Mouse (Mus musculus) forebrain, postnatal 0 days (tissue): ENCODE results near the gene Setd2. TPM values are rescaled to one million over a fixed set of nuclear protein-coding genes. Genes with fewer than 3 reads are reported as not detected.

Experiments used
- ATAC-seq: fragments of 200-750 bp; cut with Nextera tagmentation; 2 replicates; pipeline ENCODE4 v1.8.0; 2017; ENCODE audit warnings: mild to moderate bottlenecking, moderate library complexity
- DNase-seq: peaks from one replicate; pipeline ENCODE4 v3.0.0-alpha.2; 2015
- H3K27ac ChIP-seq: fragments of 300-500 bp; sonication (generic); 2 replicates; pipeline ENCODE4 v1.5.1; 2014; ENCODE audit warnings: low read depth, mild to moderate bottlenecking, antibody characterized with exemption, low read length, moderate library complexity, mixed read lengths
- H3K27me3 ChIP-seq: fragments of 300-500 bp; sonication (generic); 2 replicates; pipeline ENCODE4 v1.6.1; 2014; ENCODE audit warnings: mild to moderate bottlenecking, low read length, mixed read lengths; ENCODE audit not compliant: insufficient read depth
- H3K36me3 ChIP-seq: fragments of 300-500 bp; sonication (generic); 2 replicates; pipeline ENCODE4 v1.6.1; 2014; ENCODE audit warnings: mild to moderate bottlenecking, moderate library complexity; ENCODE audit not compliant: insufficient read depth
- H3K4me1 ChIP-seq: fragments of 300-500 bp; sonication (generic); 2 replicates; pipeline ENCODE4 v1.6.1; 2014; ENCODE audit warnings: antibody characterized with exemption; ENCODE audit not compliant: insufficient read depth
- H3K4me2 ChIP-seq: fragments of 300-500 bp; sonication (generic); 2 replicates; pipeline ENCODE4 v1.6.1; 2014; ENCODE audit warnings: low read depth, mild to moderate bottlenecking, moderate library complexity
- H3K4me3 ChIP-seq: fragments of 300-500 bp; sonication (generic); 2 replicates; pipeline ENCODE4 v1.5.1; 2014; ENCODE audit warnings: low read depth, low read length, mixed read lengths
- H3K9ac ChIP-seq: fragments of 300-500 bp; sonication (generic); 2 replicates; pipeline ENCODE4 v1.6.1; 2014; ENCODE audit warnings: mild to moderate bottlenecking
- H3K9me3 ChIP-seq: fragments of 300-500 bp; sonication (generic); 2 replicates; pipeline ENCODE4 v1.6.1; 2016; ENCODE audit warnings: low read length
- CTCF ChIP-seq: sonication (generic); IDR thresholded peaks from 2 replicates; pipeline ENCODE4 v1.5.1; 2016; ENCODE audit warnings: antibody characterized with exemption, control low read depth, low read depth
- WGBS: fragments of 180-500 bp; shearing (Covaris S2); extraction: QIAGEN DNeasy Blood & Tissue Kit; methylation state at CpG from one replicate; pipeline ENCODE4 v1.1.7; 2014; 5-methylcytosine and 5-hydroxymethylcytosine counted together
- polyA plus RNA-seq: library from polyadenylated mRNA; unstranded; fragments of >200 nt; fragmentation: Nextera tagmentation; extraction: Ambion mirVana; gene quantifications from 2 replicates; pipeline ENCODE4 v1.2.1, GENCODE M21; 2015
- total RNA-seq: library from RNA; depleted of rRNA; stranded (reverse); fragments of >200 nt; gene quantifications from 2 replicates; pipeline ENCODE4 v1.2.3, GENCODE M21; 2014

Setd2 gene
- total and polyA plus RNA-seq, 2 experiments from 2014 or later: 21.3 to 86.4 TPM

DNA sequence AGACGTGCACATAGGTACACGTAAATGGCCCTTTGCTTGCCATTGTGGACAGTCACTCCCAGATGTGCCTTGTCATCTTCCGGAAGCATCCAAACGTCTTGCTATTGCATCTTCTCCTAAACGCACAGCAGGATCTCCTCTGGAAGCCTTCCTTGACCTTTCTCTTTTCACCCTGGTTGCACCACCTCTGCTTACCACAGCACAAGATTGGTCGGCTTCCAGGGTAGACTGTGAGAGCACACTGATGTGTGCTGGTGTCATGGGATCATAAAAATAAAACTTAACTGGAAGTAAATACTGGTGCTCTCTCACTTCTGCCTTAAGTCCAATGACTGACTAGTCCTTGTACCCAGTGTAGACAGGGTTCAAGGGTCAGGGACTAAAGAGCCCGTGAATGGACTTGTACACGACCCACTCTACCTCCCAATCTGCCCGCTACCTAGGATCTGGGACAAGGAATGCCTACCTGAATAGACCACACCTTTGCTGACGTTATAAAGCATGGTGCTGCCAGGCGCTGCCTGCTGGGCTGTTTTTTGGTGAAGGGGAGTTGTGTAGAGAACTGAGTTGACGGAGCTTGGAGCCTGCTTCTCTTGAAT is 90.3 kb downstream of the Setd2 start:
- Histone ChIP-seq H3K4me2 (no peak overlapping the region), H3K9ac (no peak overlapping the region), H3K27me3 (no peaks in the 10 kb centered on the region), H3K4me3 (no peak overlapping the region), H3K4me1 (peaks cover 4% of the 10 kb centered on the region), H3K27ac (no peak overlapping the region), H3K36me3 (peaks cover 36% of the 10 kb centered on the region), H3K9me3 (no peaks in the 10 kb centered on the region)
- WGBS: 83% methylated on average over 12 of the region's 12 CpGs
- TF ChIP-seq CTCF: no peak
- DNase-seq (no peak), ATAC-seq (no peak)

DNA sequence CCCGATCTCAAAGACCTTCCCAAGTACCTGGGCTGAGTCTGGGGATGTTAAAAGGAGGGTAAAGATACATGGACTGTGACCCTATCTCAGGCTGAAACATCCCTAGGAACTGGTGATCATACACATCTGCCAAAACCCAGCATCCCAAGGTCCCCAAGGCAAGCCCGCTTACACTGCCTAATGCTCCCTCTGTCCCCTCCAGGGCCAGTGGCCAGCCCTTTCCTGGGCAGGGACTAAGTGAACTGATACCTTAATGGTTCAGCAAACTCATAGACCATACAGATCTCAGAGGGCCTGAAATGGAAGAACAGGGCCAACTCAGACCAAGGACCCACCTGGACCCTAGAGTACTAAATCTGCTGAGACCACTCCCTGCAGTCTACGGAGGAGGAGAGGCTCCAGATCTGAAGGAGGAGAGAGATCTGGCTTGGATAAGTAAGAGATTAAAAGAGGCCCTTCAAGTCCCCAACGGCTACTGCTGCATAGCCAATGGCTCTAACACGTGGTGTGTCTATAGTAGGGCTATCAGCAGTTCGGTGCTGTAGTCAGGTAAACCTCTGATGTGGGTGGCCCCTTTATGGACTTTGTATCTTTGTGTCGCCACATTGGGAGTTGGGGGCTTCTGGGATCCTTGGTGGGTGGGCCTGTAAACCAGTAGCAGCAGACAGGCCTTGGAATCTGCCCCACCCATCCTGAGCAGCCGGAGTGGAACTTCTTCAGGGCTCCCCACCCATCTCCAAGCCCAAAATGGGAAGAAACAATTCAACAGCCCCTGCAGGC is 91.2 kb downstream of the Setd2 start:
- DNase-seq (no peak), ATAC-seq (no peak)
- WGBS: 53% methylated on average over 8 of the region's 8 CpGs
- peak overlapping the region; percentile 66 for H3K9ac ChIP-seq
- no peaks in the 10 kb centered on the region for H3K9me3 ChIP-seq
- H3K27ac ChIP-seq: 0 out of 2 replicates have a peak overlapping the region, but pooled peaks have one; percentile 81
- no peak for TF ChIP-seq CTCF
- peaks cover 32% of the 10 kb centered on the region for H3K36me3 ChIP-seq
- peak overlapping the region; percentile 96 for H3K4me2 ChIP-seq
- peak overlapping the region; percentile 48 for H3K4me3 ChIP-seq
- H3K4me1 ChIP-seq: peaks cover 4% of the 10 kb centered on the region
- no peaks in the 10 kb centered on the region for H3K27me3 ChIP-seq

DNA sequence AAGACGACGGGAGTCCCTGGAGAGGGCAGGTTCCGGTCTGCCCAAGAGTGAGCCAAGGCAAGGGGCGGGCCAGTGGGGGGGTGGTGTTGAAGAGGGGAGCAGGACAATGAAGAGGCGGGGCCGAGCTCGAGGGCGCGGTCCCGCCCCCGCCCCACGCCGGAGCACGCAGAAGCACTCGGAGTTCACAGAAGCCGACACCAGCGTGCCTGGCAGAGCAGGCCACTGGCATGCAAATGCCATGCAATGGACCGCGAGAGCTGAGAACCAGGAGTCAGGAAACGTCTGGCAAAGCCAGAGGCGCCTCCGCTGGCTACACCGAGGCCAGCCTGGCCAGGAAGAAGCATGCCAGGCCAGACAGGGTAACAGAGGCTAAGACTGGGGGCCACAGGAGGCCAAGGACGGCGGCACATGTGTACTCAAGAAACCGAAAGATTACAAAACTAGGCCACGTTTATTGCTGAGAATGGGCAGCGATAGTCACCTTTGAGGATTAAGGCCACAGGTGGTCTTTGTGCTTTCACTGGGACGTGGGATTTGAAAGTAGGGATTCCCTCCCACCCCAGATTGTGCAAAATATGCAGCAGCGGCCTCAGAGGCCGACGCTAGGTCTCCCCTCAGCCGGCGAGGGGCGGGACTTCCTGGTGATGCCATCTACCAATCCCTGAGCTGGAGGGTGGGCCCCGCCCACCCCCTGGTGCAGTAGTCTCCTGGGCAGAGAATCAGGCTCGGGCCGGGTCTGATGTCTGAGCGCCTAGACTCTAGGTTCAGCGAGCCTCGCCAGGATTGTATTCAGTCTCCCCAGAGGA is 92.2 kb downstream of the Setd2 start, which contains the start of gene Nradd:
Gene Nradd, minus strand, starts transcription at position 92 of the 806 bp plus-strand sequence.
- H3K27me3 ChIP-seq: no peaks in the 10 kb centered on the region
- peak within 1 kb of the TSS; percentile 96 for H3K4me2 ChIP-seq
- peak within 1 kb of the TSS; percentile 66 for H3K9ac ChIP-seq
- peaks cover 24% of the 10 kb centered on the region for H3K36me3 ChIP-seq
- peak within 1 kb of the TSS; percentile 48 for H3K4me3 ChIP-seq
- no peak for TF ChIP-seq CTCF
- peak; percentile 93 for DNase-seq
- H3K4me1 ChIP-seq: peaks cover 4% of the 10 kb centered on the region
- H3K27ac ChIP-seq: peak within 1 kb of the TSS; percentile 81
- peak; percentile 97 for ATAC-seq
- 1% methylated on average over 41 of the region's 41 CpGs for WGBS
- H3K9me3 ChIP-seq: no peaks in the 10 kb centered on the region

DNA sequence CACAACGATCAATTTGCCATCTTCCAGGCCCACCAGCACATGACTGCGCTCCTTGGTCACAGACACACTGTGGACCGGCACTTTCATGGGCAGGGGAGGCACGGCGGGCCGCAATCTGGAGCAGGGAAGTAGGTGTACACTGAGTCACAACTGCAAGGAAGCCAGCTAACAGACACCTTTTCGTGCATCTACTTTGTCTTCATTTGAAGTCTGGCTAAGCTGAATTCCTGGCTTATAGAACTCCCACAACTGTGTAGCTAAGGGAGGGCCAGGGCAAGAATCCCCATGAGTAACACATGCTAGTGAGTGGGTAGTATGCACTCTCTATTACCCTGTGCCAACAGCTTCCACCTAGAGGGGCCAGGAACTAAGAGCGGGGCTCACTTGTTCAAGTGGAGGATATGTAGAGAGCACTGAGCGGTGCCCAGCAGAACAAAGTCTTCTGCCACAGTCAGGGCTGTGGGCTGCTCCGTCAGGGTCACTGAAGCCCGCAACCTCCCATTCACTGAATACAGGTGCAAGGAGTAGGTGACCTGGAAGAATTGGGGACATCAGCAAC is 93.0 kb downstream of the Setd2 start:
- TF ChIP-seq CTCF: no peak
- peak; percentile 7; the same call in 1 of the 2 replicates for ATAC-seq

DNA sequence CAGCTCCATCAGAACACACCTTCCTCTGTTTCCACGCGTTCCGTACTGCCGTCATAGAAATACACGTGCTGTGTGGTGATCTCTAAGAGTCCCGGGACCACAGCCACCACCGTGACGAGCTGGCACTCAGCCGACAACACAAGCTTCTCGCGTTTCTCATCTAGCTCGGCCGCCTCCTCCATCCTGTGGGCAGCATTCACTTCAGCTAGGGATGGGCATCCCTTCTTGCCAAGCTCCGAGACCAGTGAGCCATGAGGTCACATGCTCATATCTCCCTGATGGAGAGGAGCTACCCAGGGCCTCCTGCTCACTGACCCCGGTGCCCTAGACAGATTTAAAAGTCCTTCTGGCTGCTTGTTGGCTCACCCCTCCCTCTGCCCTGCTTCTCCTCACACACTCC is 97.8 kb downstream of the Setd2 start:
- no peak overlapping the region for H3K4me2 ChIP-seq
- no peak overlapping the region for H3K27ac ChIP-seq
- TF ChIP-seq CTCF: no peak
- peaks cover 4% of the 10 kb centered on the region for H3K36me3 ChIP-seq
- H3K4me1 ChIP-seq: peaks cover 2% of the 10 kb centered on the region; the same call in 1 of the 2 replicates
- H3K9me3 ChIP-seq: no peaks in the 10 kb centered on the region
- no peak overlapping the region for H3K4me3 ChIP-seq
- ATAC-seq: no peak
- H3K9ac ChIP-seq: no peak overlapping the region
- no peak for DNase-seq
- 82% methylated on average over 15 of the region's 15 CpGs for WGBS
- no peaks in the 10 kb centered on the region for H3K27me3 ChIP-seq

More for the DNA sequence above, 93.0 kb downstream of the Setd2 start:
- H3K9ac ChIP-seq: peak overlapping the region; percentile 66
- H3K4me3 ChIP-seq: peak overlapping the region; percentile 48
- peaks cover 4% of the 10 kb centered on the region for H3K4me1 ChIP-seq
- H3K27ac ChIP-seq: peak overlapping the region; percentile 77
- H3K4me2 ChIP-seq: peak overlapping the region; percentile 96
- no peaks in the 10 kb centered on the region for H3K27me3 ChIP-seq
- DNase-seq: peak; percentile 32
- H3K9me3 ChIP-seq: no peaks in the 10 kb centered on the region
- 65% methylated on average over 11 of the region's 11 CpGs for WGBS
- H3K36me3 ChIP-seq: peaks cover 19% of the 10 kb centered on the region

DNA sequence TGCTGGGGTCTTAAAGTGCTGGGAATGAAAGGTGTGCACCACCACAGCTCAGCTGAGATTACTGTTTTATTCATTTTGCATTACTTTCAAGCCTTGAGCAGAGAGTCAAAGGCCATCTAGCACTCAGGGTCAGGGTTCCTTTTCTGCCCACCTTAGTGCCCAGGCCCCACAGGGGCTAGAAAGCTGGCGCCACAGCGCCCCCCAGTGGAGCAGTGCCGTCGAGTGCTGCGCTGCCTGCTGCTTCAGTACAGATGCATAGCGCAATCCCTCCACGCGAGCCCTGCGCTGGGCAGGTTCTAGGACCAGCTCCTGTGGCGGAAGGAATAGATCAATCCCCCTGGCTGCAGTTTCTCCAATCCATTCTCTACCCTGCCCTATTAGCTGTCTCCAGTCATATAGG is 98.8 kb downstream of the Setd2 start:
- peak; percentile 78 for TF ChIP-seq CTCF
- 0 out of 2 replicates have a peak overlapping the region, but pooled peaks have one; percentile 31 for H3K9ac ChIP-seq
- H3K9me3 ChIP-seq: no peaks in the 10 kb centered on the region
- peak overlapping the region; percentile 45 for H3K4me2 ChIP-seq
- ATAC-seq (peak; percentile 66), DNase-seq (peak; percentile 74)
- H3K27ac ChIP-seq: no peak overlapping the region
- H3K4me3 ChIP-seq: peak overlapping the region; percentile 24
- peaks cover 4% of the 10 kb centered on the region for H3K36me3 ChIP-seq
- no peaks in the 10 kb centered on the region for H3K27me3 ChIP-seq
- H3K4me1 ChIP-seq: no peaks in the 10 kb centered on the region
- WGBS: 16% methylated on average over 10 of the region's 10 CpGs
